In the genomic region with DNA sequence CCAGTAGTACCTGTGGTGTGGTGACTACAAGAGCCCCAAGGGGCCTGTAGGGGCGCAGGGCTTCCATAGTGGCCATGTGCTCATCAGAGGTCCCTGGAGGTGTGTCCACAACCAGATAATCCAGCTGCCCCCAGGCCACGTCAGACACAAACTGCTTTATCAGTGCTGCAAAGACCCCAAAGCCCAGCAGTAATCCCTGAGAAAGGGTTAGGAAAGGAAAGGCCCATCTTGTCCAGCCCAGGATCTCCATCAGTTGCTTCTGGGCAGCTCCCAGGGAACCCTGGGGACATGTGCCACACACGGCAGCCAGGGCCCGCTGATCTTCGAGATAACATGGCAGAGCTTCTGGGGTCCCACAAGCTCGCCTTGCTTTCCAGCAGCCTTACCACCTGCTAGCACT, we compare ENCODE assay signal across 23 mouse cellular contexts. TPM values are rescaled to one million over a fixed set of nuclear protein-coding genes. Genes with fewer than 3 reads are reported as not detected.
DNase-seq lines count a peak whose midpoint lies in the region; ATAC-seq and TF ChIP-seq lines count a peak whose summit lies in the region.
"Had no signal": no experiment of that assay in that cellular context is flagged by ENCODE, and none has a peak within 500 bp of the region (broad histone marks: within the 10 kb centered on the region; RNA-seq: fewer than 3 reads in every experiment).

No protein-coding gene starts in this region.

- peak overlapping the region; percentile 92; the same call in 1 of the 2 replicates for H3K4me2 ChIP-seq in liver, embryonic 11.5 days
- H3K4me2 ChIP-seq in liver, postnatal 0 days (ENCODE audit: low read depth, low read length), result no peak overlapping the region
- no peak overlapping the region for H3K4me2 ChIP-seq in embryonic facial prominence, embryonic 13.5 days
- H3K4me2 ChIP-seq: hindbrain, embryonic 14.5 days; limb, embryonic 12.5 days had no signal

- peaks cover 57% of the 10 kb centered on the region for H3K4me1 ChIP-seq in erythroblast, embryonic 14.5 days (ENCODE audit: control insufficient read depth)
- H3K4me1 ChIP-seq in liver, embryonic 11.5 days (replicated peaks; ENCODE audit: control insufficient read depth, insufficient read depth, low read length), result peaks cover 18% of the 10 kb centered on the region
- peaks cover 23% of the 10 kb centered on the region for H3K4me1 ChIP-seq in liver, postnatal 0 days (ENCODE audit: insufficient read depth)
- H3K4me1 ChIP-seq in E14TG2a.4 (replicated peaks; ENCODE audit: low read depth, low read length), result peaks cover 84% of the 10 kb centered on the region
- peaks cover 23% of the 10 kb centered on the region for H3K4me1 ChIP-seq in embryonic facial prominence, embryonic 13.5 days

- no peak for DNase-seq in liver, embryonic 11.5 days (ENCODE audit: low spot score)
- no peak for DNase-seq in liver, postnatal 0 days
- DNase-seq in layer of hippocampus, postnatal 10 days (ENCODE audit: low spot score in 2 of 2), result no peak
- no peak for DNase-seq in adrenal gland, postnatal 10 days
- DNase-seq: adrenal gland, adult 8-10 months; cerebellum, adult 8-10 months; embryo, embryonic 11 days; kidney, adult 18-20 months; lung, postnatal 4 days; right cerebral cortex, postnatal 25 days; thymus, adult 18-20 months; thymus, postnatal 25 days had no signal

- H3K9ac ChIP-seq in liver, embryonic 11.5 days (ENCODE audit: low read depth, low read length), result no peak overlapping the region
- no peak overlapping the region for H3K9ac ChIP-seq in liver, postnatal 0 days (replicated peaks)
- no peak overlapping the region for H3K9ac ChIP-seq in embryonic facial prominence, embryonic 13.5 days
- H3K9ac ChIP-seq: hindbrain, embryonic 14.5 days; kidney, embryonic 15.5 days; limb, embryonic 12.5 days; midbrain, embryonic 15.5 days; stomach, embryonic 15.5 days had no signal

- peaks cover 77% of the 10 kb centered on the region for H3K36me3 ChIP-seq in erythroblast, embryonic 14.5 days (ENCODE audit: control insufficient read depth)
- H3K36me3 ChIP-seq in liver, embryonic 11.5 days (ENCODE audit: control insufficient read depth, insufficient read depth, low read length), result peaks cover 22% of the 10 kb centered on the region; the same call in 1 of the 2 replicates
- peaks cover 43% of the 10 kb centered on the region for H3K36me3 ChIP-seq in liver, postnatal 0 days (replicated peaks; ENCODE audit: insufficient read depth, low read length)
- peaks cover 50% of the 10 kb centered on the region for H3K36me3 ChIP-seq in E14TG2a.4 (ENCODE audit: insufficient read depth, low read length)
- peaks cover 36% of the 10 kb centered on the region for H3K36me3 ChIP-seq in embryonic facial prominence, embryonic 13.5 days

- no peak for ATAC-seq in erythroblast, adult 5-6 weeks (replicated peaks; ENCODE audit: low FRiP score, poor library complexity, severe bottlenecking)
- ATAC-seq in liver, embryonic 11.5 days (replicated peaks; ENCODE audit: low FRiP score), result no peak
- ATAC-seq in liver, postnatal 0 days, result no peak
- ATAC-seq in embryonic facial prominence, embryonic 13.5 days (ENCODE audit: insufficient number of reproducible peaks, insufficient read depth, low FRiP score, low TSS enrichment, low read depth), result no peak
- ATAC-seq: forebrain, embryonic 14.5 days; midbrain, embryonic 15.5 days had no signal

- peak overlapping the region; percentile 90 for H3K4me3 ChIP-seq in erythroblast, embryonic 14.5 days (replicated peaks)
- peak overlapping the region; percentile 76 for H3K4me3 ChIP-seq in liver, embryonic 11.5 days (ENCODE audit: low read depth, low read length)
- H3K4me3 ChIP-seq in liver, postnatal 0 days (ENCODE audit: low read depth, low read length), result no peak overlapping the region
- peak overlapping the region; percentile 100 for H3K4me3 ChIP-seq in E14TG2a.4 (replicated peaks; ENCODE audit: low read length)
- H3K4me3 ChIP-seq in embryonic facial prominence, embryonic 13.5 days, result 0 out of 2 replicates have a peak overlapping the region, but pooled peaks have one; percentile 4
- H3K4me3 ChIP-seq: left cerebral cortex, adult 2 months; limb, embryonic 12.5 days had no signal

- TF ChIP-seq CTCF in liver, postnatal 0 days (IDR thresholded peaks at IDR 0.05; ENCODE audit: low read depth), result no peak
- no peak for TF ChIP-seq CTCF in E14TG2a.4 (conservative IDR thresholded peaks at IDR 0.05; ENCODE audit: low read length)

- no peak for TF ChIP-seq EP300 in liver, postnatal 0 days (IDR thresholded peaks at IDR 0.05; ENCODE audit: low read depth)

- 84% methylated on average over 6 of the region's 6 CpGs for WGBS in liver, embryonic 11.5 days
- 81% methylated on average over 6 of the region's 6 CpGs for WGBS in liver, postnatal 0 days (ENCODE audit: insufficient replicate concordance)
- WGBS in embryonic facial prominence, embryonic 13.5 days, result 87% methylated on average over 6 of the region's 6 CpGs

- no peaks in the 10 kb centered on the region for H3K9me3 ChIP-seq in erythroblast, embryonic 14.5 days (ENCODE audit: control insufficient read depth, low read length)
- no peaks in the 10 kb centered on the region for H3K9me3 ChIP-seq in liver, embryonic 11.5 days (ENCODE audit: control insufficient read depth, low read length)
- no peaks in the 10 kb centered on the region for H3K9me3 ChIP-seq in liver, postnatal 0 days (ENCODE audit: low read length)
- no peaks in the 10 kb centered on the region for H3K9me3 ChIP-seq in E14TG2a.4 (ENCODE audit: low read length)
- no peaks in the 10 kb centered on the region for H3K9me3 ChIP-seq in embryonic facial prominence, embryonic 13.5 days
- H3K9me3 ChIP-seq: kidney, embryonic 15.5 days; limb, embryonic 12.5 days; midbrain, embryonic 15.5 days; stomach, embryonic 15.5 days had no signal

- no peaks in the 10 kb centered on the region for H3K27me3 ChIP-seq in erythroblast, embryonic 14.5 days (ENCODE audit: control insufficient read depth)
- H3K27me3 ChIP-seq in liver, embryonic 11.5 days (replicated peaks; ENCODE audit: control insufficient read depth, insufficient read depth, low read length), result no peaks in the 10 kb centered on the region
- H3K27me3 ChIP-seq in liver, postnatal 0 days (ENCODE audit: insufficient read depth, low read length), result no peaks in the 10 kb centered on the region
- no peaks in the 10 kb centered on the region for H3K27me3 ChIP-seq in E14TG2a.4 (ENCODE audit: insufficient read depth, low read length)
- H3K27me3 ChIP-seq in embryonic facial prominence, embryonic 13.5 days, result no peaks in the 10 kb centered on the region
- H3K27me3 ChIP-seq: kidney, embryonic 15.5 days; limb, embryonic 12.5 days; midbrain, embryonic 15.5 days; stomach, embryonic 15.5 days had no signal

- no peak overlapping the region for H3K27ac ChIP-seq in liver, embryonic 11.5 days (ENCODE audit: low read depth, low read length)
- H3K27ac ChIP-seq in liver, postnatal 0 days (ENCODE audit: low read depth), result no peak overlapping the region
- no peak overlapping the region for H3K27ac ChIP-seq in embryonic facial prominence, embryonic 13.5 days
- H3K27ac ChIP-seq: hindbrain, embryonic 14.5 days; kidney, embryonic 15.5 days; left cerebral cortex, adult 2 months; limb, embryonic 12.5 days; midbrain, embryonic 15.5 days; stomach, embryonic 15.5 days had no signal

RNA-seq across cellular contexts. Expression of a gene that starts 1.8 kb away (rescaled TPM):
- 7.5 and 12.0 TPM in 2 replicates for polyA plus RNA-seq in erythroblast, embryonic 14.5 days (2012)
- total RNA-seq in erythroblast, adult 5-6 weeks (2015; ENCODE audit: low replicate concordance), result 25.4 and 31.6 TPM in 2 replicates
- total RNA-seq in erythroblast, adult 5-6 weeks (2017; ENCODE audit: low replicate concordance), result 10.6 and 11.4 TPM in 2 replicates
- polyA plus RNA-seq in liver, embryonic 11.5 days (2014; fragmentation: Nextera tagmentation; extraction: Ambion mirVana), result 123 and 135 TPM in 2 replicates
- polyA plus RNA-seq in liver, postnatal 0 days (2015; fragmentation: Nextera tagmentation; extraction: Ambion mirVana), result 41.5 and 46.4 TPM in 2 replicates
- polyA plus RNA-seq in embryonic facial prominence, embryonic 13.5 days (2015; fragmentation: Nextera tagmentation; extraction: Ambion mirVana), result 46.3 and 51.5 TPM in 2 replicates
- total RNA-seq in layer of hippocampus, postnatal 10 days (2021), result 10 to 100 TPM; 40.4 to 40.5 TPM
- 10 to 100 TPM; 42.2 to 43.7 TPM for total RNA-seq in adrenal gland, postnatal 10 days (2021)

RNA-seq across cellular contexts. Expression of a gene that starts 2.1 kb away (rescaled TPM):
- polyA plus RNA-seq in erythroblast, embryonic 14.5 days (2012), result 9.2 and 10.3 TPM in 2 replicates
- 20.4 and 49.3 TPM in 2 replicates for total RNA-seq in erythroblast, adult 5-6 weeks (2015; ENCODE audit: low replicate concordance)
- 28.2 and 35.1 TPM in 2 replicates for total RNA-seq in erythroblast, adult 5-6 weeks (2017; ENCODE audit: low replicate concordance)
- 35.0 and 40.9 TPM in 2 replicates for polyA plus RNA-seq in liver, embryonic 11.5 days (2014; fragmentation: Nextera tagmentation; extraction: Ambion mirVana)
- 43.5 and 45.5 TPM in 2 replicates for polyA plus RNA-seq in liver, postnatal 0 days (2015; fragmentation: Nextera tagmentation; extraction: Ambion mirVana)
- polyA plus RNA-seq in embryonic facial prominence, embryonic 13.5 days (2015; fragmentation: Nextera tagmentation; extraction: Ambion mirVana), result 39.3 and 43.2 TPM in 2 replicates
- total RNA-seq in layer of hippocampus, postnatal 10 days (2021), result 10 to 100 TPM; 36.4 to 36.9 TPM
- total RNA-seq in adrenal gland, postnatal 10 days (2021), result 10 to 100 TPM; 31.5 to 35.6 TPM

RNA-seq across cellular contexts. Expression of a gene that starts 10.5 kb away (rescaled TPM):
- 1.7 and 1.8 TPM in 2 replicates for polyA plus RNA-seq in erythroblast, embryonic 14.5 days (2012)
- total RNA-seq in erythroblast, adult 5-6 weeks (2015; ENCODE audit: low replicate concordance), result 7.1 and 8.6 TPM in 2 replicates
- 10.9 and 12.4 TPM in 2 replicates for total RNA-seq in erythroblast, adult 5-6 weeks (2017; ENCODE audit: low replicate concordance)
- 21.9 and 23.4 TPM in 2 replicates for polyA plus RNA-seq in liver, embryonic 11.5 days (2014; fragmentation: Nextera tagmentation; extraction: Ambion mirVana)
- polyA plus RNA-seq in liver, postnatal 0 days (2015; fragmentation: Nextera tagmentation; extraction: Ambion mirVana), result 11.3 and 11.9 TPM in 2 replicates
- 31.9 and 34.4 TPM in 2 replicates for polyA plus RNA-seq in embryonic facial prominence, embryonic 13.5 days (2015; fragmentation: Nextera tagmentation; extraction: Ambion mirVana)
- 10 to 100 TPM; 61.6 to 62.1 TPM for total RNA-seq in layer of hippocampus, postnatal 10 days (2021)
- total RNA-seq in adrenal gland, postnatal 10 days (2021), result 10 to 100 TPM; 30.2 to 45.4 TPM

RNA-seq across cellular contexts. Expression of a gene that starts 10.5 kb away (rescaled TPM):
- polyA plus RNA-seq in erythroblast, embryonic 14.5 days (2012), result 6.4 and 7.5 TPM in 2 replicates
- total RNA-seq in erythroblast, adult 5-6 weeks (2015; ENCODE audit: low replicate concordance), result 4.8 and 7.1 TPM in 2 replicates
- 2.0 and 5.0 TPM in 2 replicates for total RNA-seq in erythroblast, adult 5-6 weeks (2017; ENCODE audit: low replicate concordance)
- polyA plus RNA-seq in liver, embryonic 11.5 days (2014; fragmentation: Nextera tagmentation; extraction: Ambion mirVana), result 123 and 129 TPM in 2 replicates
- polyA plus RNA-seq in liver, postnatal 0 days (2015; fragmentation: Nextera tagmentation; extraction: Ambion mirVana), result 99.6 and 101 TPM in 2 replicates
- polyA plus RNA-seq in embryonic facial prominence, embryonic 13.5 days (2015; fragmentation: Nextera tagmentation; extraction: Ambion mirVana), result 86.1 and 93.0 TPM in 2 replicates
- 10 to 100 TPM; 74.1 to 77.8 TPM for total RNA-seq in layer of hippocampus, postnatal 10 days (2021)
- total RNA-seq in adrenal gland, postnatal 10 days (2021), result 100 to 1,000 TPM; 123 to 140 TPM

RNA-seq across cellular contexts. Expression of a gene that starts 11.9 kb away (rescaled TPM):
- polyA plus RNA-seq in erythroblast, embryonic 14.5 days (2012), result 14.9 and 16.7 TPM in 2 replicates
- total RNA-seq in erythroblast, adult 5-6 weeks (2015; ENCODE audit: low replicate concordance), result 15.0 and 18.3 TPM in 2 replicates
- total RNA-seq in erythroblast, adult 5-6 weeks (2017; ENCODE audit: low replicate concordance), result 29.1 and 32.2 TPM in 2 replicates
- polyA plus RNA-seq in liver, embryonic 11.5 days (2014; fragmentation: Nextera tagmentation; extraction: Ambion mirVana), result 70.5 and 76.3 TPM in 2 replicates
- 37.1 and 37.8 TPM in 2 replicates for polyA plus RNA-seq in liver, postnatal 0 days (2015; fragmentation: Nextera tagmentation; extraction: Ambion mirVana)
- polyA plus RNA-seq in embryonic facial prominence, embryonic 13.5 days (2015; fragmentation: Nextera tagmentation; extraction: Ambion mirVana), result 48.9 and 58.2 TPM in 2 replicates
- 10 to 100 TPM; 40.8 to 44.2 TPM for total RNA-seq in layer of hippocampus, postnatal 10 days (2021)
- total RNA-seq in adrenal gland, postnatal 10 days (2021), result 10 to 100 TPM; 43.6 to 51.3 TPM
